In the genomic region with DNA sequence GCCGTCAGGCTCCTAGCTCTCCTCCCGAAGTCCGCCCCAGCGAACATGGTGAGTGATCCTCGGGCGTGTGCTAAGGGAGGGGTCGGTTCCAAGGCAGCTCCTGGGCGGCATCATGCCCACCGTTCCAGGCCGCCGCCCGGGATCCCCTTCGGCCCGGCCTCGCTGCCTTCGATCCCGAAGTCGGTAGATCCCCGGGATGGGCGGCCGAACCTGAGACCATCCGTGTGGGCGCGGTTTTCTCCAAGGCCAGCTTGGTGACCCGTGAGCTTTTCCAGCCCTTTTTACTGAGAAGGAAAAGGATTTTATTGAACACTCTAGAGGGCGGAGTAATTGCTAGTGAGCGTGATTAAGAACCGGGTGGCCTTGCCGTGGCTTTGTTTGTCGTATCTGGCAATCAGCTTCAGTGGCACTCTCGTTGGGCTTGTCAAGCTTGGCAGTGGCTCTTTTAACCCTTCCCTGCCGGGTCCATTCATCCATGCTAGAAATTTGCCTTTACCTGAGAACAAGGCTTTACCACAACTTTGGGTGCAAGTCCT, we compare ENCODE assay signal across 8 mouse cellular contexts. TPM values are rescaled to one million over a fixed set of nuclear protein-coding genes. Genes with fewer than 3 reads are reported as not detected.
DNase-seq lines count a peak whose midpoint lies in the region; ATAC-seq and TF ChIP-seq lines count a peak whose summit lies in the region.

No protein-coding gene starts in this region.

- no peak for TF ChIP-seq POLR2A in thymus, adult 2 months (IDR thresholded peaks at IDR 0.05; ENCODE audit: control insufficient read depth, extremely low read depth, insufficient read depth, low read length, poor library complexity)

- H3K36me3 ChIP-seq in thymus, adult 2 months (ENCODE audit: control insufficient read depth, insufficient read depth, low read length), result no peaks in the 10 kb centered on the region
- no peaks in the 10 kb centered on the region for H3K36me3 ChIP-seq in forebrain, embryonic 13.5 days (ENCODE audit: poor library complexity, severe bottlenecking)
- H3K36me3 ChIP-seq in stomach, embryonic 14.5 days (ENCODE audit: control insufficient read depth, insufficient read depth, low read length), result no peaks in the 10 kb centered on the region

- DNase-seq in cerebellum, adult 9-10 months, result peak; percentile 71
- no peak for DNase-seq in cerebellum, adult 9-11 months
- no peak for DNase-seq in thymus, adult 2 months
- DNase-seq in thymus, postnatal 0 days (ENCODE audit: low spot score), result no peak
- DNase-seq in layer of hippocampus, adult 18-20 months (ENCODE audit: low spot score in 2 of 2), result peak; percentile 10 to 61
- peak; percentile 56 for DNase-seq in lung, postnatal 25 days (ENCODE audit: low spot score)

- 1% methylated on average over 32 of the region's 32 CpGs for WGBS in thymus, adult 2 months
- WGBS in forebrain, embryonic 13.5 days, result 0% methylated on average over 32 of the region's 32 CpGs
- WGBS in stomach, embryonic 14.5 days, result 0% methylated on average over 32 of the region's 32 CpGs

- H3K27ac ChIP-seq in thymus, adult 2 months (ENCODE audit: control insufficient read depth, insufficient read depth, low read length), result peak overlapping the region; percentile 11; the same call in 1 of the 2 replicates
- H3K27ac ChIP-seq in forebrain, embryonic 13.5 days, result peak overlapping the region; percentile 99
- H3K27ac ChIP-seq in stomach, embryonic 14.5 days (ENCODE audit: low read length), result peak overlapping the region; percentile 99

- no peak for TF ChIP-seq CTCF in thymus, adult 2 months (IDR thresholded peaks at IDR 0.05; ENCODE audit: borderline replicate concordance, control insufficient read depth, extremely low read depth, insufficient read depth, low read length, poor library complexity)

- no peaks in the 10 kb centered on the region for H3K9me3 ChIP-seq in forebrain, embryonic 13.5 days (replicated peaks)
- no peaks in the 10 kb centered on the region for H3K9me3 ChIP-seq in stomach, embryonic 14.5 days (ENCODE audit: control insufficient read depth, low read depth, low read length)

- H3K4me1 ChIP-seq in thymus, adult 2 months (replicated peaks; ENCODE audit: control insufficient read depth, insufficient read depth, low read length), result peaks cover 11% of the 10 kb centered on the region
- peaks cover 41% of the 10 kb centered on the region for H3K4me1 ChIP-seq in forebrain, embryonic 13.5 days
- H3K4me1 ChIP-seq in stomach, embryonic 14.5 days (ENCODE audit: control insufficient read depth, insufficient read depth, low read length), result peaks cover 24% of the 10 kb centered on the region

- ATAC-seq in forebrain, embryonic 13.5 days, result peak; percentile 67
- peak; percentile 10; the same call in 1 of the 2 replicates for ATAC-seq in stomach, embryonic 14.5 days (ENCODE audit: insufficient number of reproducible peaks, insufficient read depth, low FRiP score, low read depth)

- peak overlapping the region; percentile 70 for H3K4me3 ChIP-seq in thymus, adult 2 months (ENCODE audit: control insufficient read depth, insufficient read depth, low read length)
- peak overlapping the region; percentile 78 for H3K4me3 ChIP-seq in forebrain, embryonic 13.5 days
- H3K4me3 ChIP-seq in stomach, embryonic 14.5 days (ENCODE audit: low read depth, low read length), result peak overlapping the region; percentile 85

- peak overlapping the region; percentile 91 for H3K9ac ChIP-seq in forebrain, embryonic 13.5 days
- H3K9ac ChIP-seq in stomach, embryonic 14.5 days (replicated peaks; ENCODE audit: low read depth, low read length), result peak overlapping the region; percentile 80

- peaks cover 5% of the 10 kb centered on the region; the same call in 1 of the 2 replicates for H3K27me3 ChIP-seq in thymus, adult 2 months (ENCODE audit: control insufficient read depth, insufficient read depth, low read length)
- H3K27me3 ChIP-seq in forebrain, embryonic 13.5 days, result no peaks in the 10 kb centered on the region; the same call in 1 of the 2 replicates
- H3K27me3 ChIP-seq in stomach, embryonic 14.5 days (ENCODE audit: control insufficient read depth, insufficient read depth, low read length), result no peaks in the 10 kb centered on the region

- H3K4me2 ChIP-seq in forebrain, embryonic 13.5 days, result peak overlapping the region; percentile 77
- peak overlapping the region; percentile 66 for H3K4me2 ChIP-seq in stomach, embryonic 14.5 days (replicated peaks; ENCODE audit: low read depth, low read length)

RNA-seq across cellular contexts. Expression of gene Dstn, which starts 0.5 kb away (rescaled TPM):
- 13.9 and 15.6 TPM in 2 replicates for polyA plus RNA-seq in thymus, adult 2 months (2012; rRNA removed)
- polyA plus RNA-seq in thymus, postnatal 0 days (2015; fragmentation: Nextera tagmentation; extraction: Ambion mirVana), result 205 and 225 TPM in 2 replicates
- 406 and 414 TPM in 2 replicates for polyA plus RNA-seq in forebrain, embryonic 13.5 days (2015; fragmentation: Nextera tagmentation; extraction: Ambion mirVana)
- 100 to 1,000 TPM; 183 to 197 TPM for total RNA-seq in layer of hippocampus, adult 18-20 months (2021)
- polyA plus RNA-seq in stomach, embryonic 14.5 days (2014; fragmentation: Nextera tagmentation; extraction: Ambion mirVana), result 841 and 854 TPM in 2 replicates

RNA-seq across cellular contexts. Expression of gene Bfsp1, which starts 52.7 kb away (rescaled TPM):
- polyA plus RNA-seq in thymus, adult 2 months (2012; rRNA removed), result 0.32 and 0.35 TPM in 2 replicates
- 0.62 and 0.66 TPM in 2 replicates for polyA plus RNA-seq in thymus, postnatal 0 days (2015; fragmentation: Nextera tagmentation; extraction: Ambion mirVana)
- 0.53 and 0.57 TPM in 2 replicates for polyA plus RNA-seq in forebrain, embryonic 13.5 days (2015; fragmentation: Nextera tagmentation; extraction: Ambion mirVana)
- 1 to 10 TPM; 1.1 to 1.5 TPM for total RNA-seq in layer of hippocampus, adult 18-20 months (2021)
- 0.93 and 1.6 TPM in 2 replicates for polyA plus RNA-seq in stomach, embryonic 14.5 days (2014; fragmentation: Nextera tagmentation; extraction: Ambion mirVana)

Comparison
In these comparisons a context has a peak if more than half of its experiments do, and no peak if none do; other contexts are left out.
1. DNase-seq: peak in cerebellum, adult 9-10 months (single experiment), layer of hippocampus, adult 18-20 months (2 of 2) and lung, postnatal 25 days (single experiment); none in cerebellum, adult 9-11 months (single experiment), thymus, adult 2 months (single experiment) and thymus, postnatal 0 days (single experiment).
2. RNA of gene Dstn, which starts 0.5 kb away (polyA plus RNA-seq): 841 to 854 TPM in stomach, embryonic 14.5 days, 406 to 414 TPM in forebrain, embryonic 13.5 days and 205 to 225 TPM in thymus, postnatal 0 days; 13.9 to 15.6 TPM in thymus, adult 2 months; every median in the first group is over 10 times any median in the second.
3. H3K27ac ChIP-seq: peak in every context shown above with its lines; median percentile 99 in forebrain, embryonic 13.5 days; 99 in stomach, embryonic 14.5 days; 11 in thymus, adult 2 months.
4. Peak in every context shown above with its lines, with median percentiles within 50 percentile points of each other: H3K4me3 ChIP-seq.